Mouse (Mus musculus) forebrain, embryonic 15.5 days (tissue): ENCODE measurements around the gene Hcar1. TPM values are rescaled to one million over a fixed set of nuclear protein-coding genes. Genes with fewer than 3 reads are reported as not detected.

ENCODE experiments used
- ATAC-seq: fragments of 200-750 bp; cut with Nextera tagmentation; replicated peaks from 2 replicates; pipeline ENCODE4 v1.8.0; 2017; ENCODE audit warnings: mild to moderate bottlenecking, moderate TSS enrichment, moderate library complexity
- H3K27ac ChIP-seq: fragments of 300-500 bp; sonication (generic); replicated peaks from 2 replicates; pipeline ENCODE4 v1.5.1; 2015; ENCODE audit warnings: mild to moderate bottlenecking, inconsistent platforms
- H3K27me3 ChIP-seq: fragments of 300-500 bp; sonication (generic); 2 replicates; pipeline ENCODE4 v1.6.1; 2015; ENCODE audit warnings: inconsistent platforms
- H3K36me3 ChIP-seq: fragments of 300-500 bp; sonication (generic); 2 replicates; pipeline ENCODE4 v1.6.1; 2015; ENCODE audit warnings: mild to moderate bottlenecking, inconsistent platforms
- H3K4me1 ChIP-seq: fragments of 300-500 bp; sonication (generic); 2 replicates; pipeline ENCODE4 v1.6.1; 2015; ENCODE audit warnings: inconsistent platforms
- H3K4me2 ChIP-seq: fragments of 300-500 bp; sonication (generic); replicated peaks from 2 replicates; pipeline ENCODE4 v1.6.1; 2015; ENCODE audit warnings: mild to moderate bottlenecking, inconsistent platforms
- H3K4me3 ChIP-seq: fragments of 300-500 bp; sonication (generic); 2 replicates; pipeline ENCODE4 v1.5.1; 2015; ENCODE audit warnings: mild to moderate bottlenecking, inconsistent platforms
- H3K9ac ChIP-seq: fragments of 300-500 bp; sonication (generic); replicated peaks from 2 replicates; pipeline ENCODE4 v1.6.1; 2015; ENCODE audit warnings: mild to moderate bottlenecking, inconsistent platforms
- H3K9me3 ChIP-seq: fragments of 300-500 bp; sonication (generic); 2 replicates; pipeline ENCODE4 v1.6.1; 2016; ENCODE audit warnings: inconsistent platforms
- WGBS: fragments of 180-500 bp; shearing (Covaris S2); methylation state at CpG from one replicate; pipeline ENCODE4 v1.1.7; 2015; ENCODE audit warnings: mixed read lengths; 5-methylcytosine and 5-hydroxymethylcytosine counted together
- polyA plus RNA-seq: library from polyadenylated mRNA; unstranded; fragments of >200 nt; fragmentation: Nextera tagmentation; extraction: Ambion mirVana; gene quantifications from 2 replicates; pipeline ENCODE4 v1.2.1, GENCODE M21; 2015

The Hcar1 gene
- polyA plus RNA-seq, 1 experiment from 2014 or later, result 0.24 TPM

DNA sequence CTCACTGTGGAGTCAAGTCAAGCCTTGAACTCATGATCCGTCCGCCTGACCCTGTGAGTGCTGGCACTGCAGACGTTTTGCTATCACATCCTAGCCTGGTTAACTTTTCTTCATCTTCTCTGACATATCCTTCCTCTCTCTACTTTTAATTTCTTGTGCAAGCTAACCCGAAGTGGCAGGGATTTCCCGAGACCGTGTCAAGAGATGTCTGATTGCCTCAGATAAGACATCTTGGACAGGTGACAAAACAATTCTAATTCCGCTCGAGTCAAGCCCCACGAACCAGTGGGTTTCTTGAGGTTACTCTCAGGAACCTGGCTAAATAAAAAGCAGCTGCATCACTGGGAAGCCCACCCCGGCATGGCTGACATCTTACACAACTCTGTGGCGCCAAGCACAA is 21.0 kb downstream of the Hcar1 start:
- H3K27ac ChIP-seq, result no peak overlapping the region
- WGBS, result 89% methylated on average over 11 of the region's 11 CpGs
- no peak overlapping the region for H3K4me3 ChIP-seq
- no peaks in the 10 kb centered on the region for H3K9me3 ChIP-seq
- no peaks in the 10 kb centered on the region for H3K27me3 ChIP-seq
- no peak overlapping the region for H3K4me2 ChIP-seq
- no peak for ATAC-seq
- H3K9ac ChIP-seq, result no peak overlapping the region
- no peaks in the 10 kb centered on the region for H3K36me3 ChIP-seq
- H3K4me1 ChIP-seq, result no peaks in the 10 kb centered on the region

DNA sequence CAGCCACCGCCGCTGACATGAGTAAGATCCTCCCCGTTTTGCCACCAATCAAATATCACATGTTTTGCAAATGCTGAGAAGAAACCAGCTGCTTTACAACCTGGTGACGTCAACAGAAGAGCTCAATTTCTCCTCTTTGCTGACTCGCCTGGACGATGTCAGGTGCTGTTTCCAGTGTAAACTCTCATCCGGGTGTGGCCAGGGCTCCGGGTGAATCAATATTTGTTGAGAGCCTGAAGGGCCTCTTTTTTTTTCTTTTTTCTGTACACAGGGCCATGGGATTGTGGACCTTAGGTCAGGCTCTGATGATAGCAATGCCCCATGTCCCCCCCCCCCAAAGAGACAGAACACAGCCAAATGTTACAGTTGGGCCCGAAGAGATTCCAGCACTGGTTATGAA is 25.3 kb downstream of the Hcar1 start:
- Histone ChIP-seq H3K4me2 (no peak overlapping the region), H3K36me3 (no peaks in the 10 kb centered on the region), H3K4me1 (no peaks in the 10 kb centered on the region), H3K9ac (no peak overlapping the region), H3K27ac (no peak overlapping the region), H3K9me3 (no peaks in the 10 kb centered on the region), H3K27me3 (no peaks in the 10 kb centered on the region), H3K4me3 (no peak overlapping the region)
- WGBS, result 90% methylated on average over 9 of the region's 9 CpGs
- no peak for ATAC-seq

GRCm38 (mm10) chr5:123853877-123854504 is 25.8 kb downstream of the Hcar1 start:
- H3K4me1 ChIP-seq, result no peaks in the 10 kb centered on the region
- no peaks in the 10 kb centered on the region for H3K9me3 ChIP-seq
- H3K4me3 ChIP-seq, result no peak overlapping the region
- ATAC-seq, result no peak
- 86% methylated on average over 11 of the region's 11 CpGs for WGBS
- no peak overlapping the region for H3K9ac ChIP-seq
- no peaks in the 10 kb centered on the region for H3K36me3 ChIP-seq
- H3K27me3 ChIP-seq, result no peaks in the 10 kb centered on the region
- H3K4me2 ChIP-seq, result no peak overlapping the region
- H3K27ac ChIP-seq, result no peak overlapping the region

DNA sequence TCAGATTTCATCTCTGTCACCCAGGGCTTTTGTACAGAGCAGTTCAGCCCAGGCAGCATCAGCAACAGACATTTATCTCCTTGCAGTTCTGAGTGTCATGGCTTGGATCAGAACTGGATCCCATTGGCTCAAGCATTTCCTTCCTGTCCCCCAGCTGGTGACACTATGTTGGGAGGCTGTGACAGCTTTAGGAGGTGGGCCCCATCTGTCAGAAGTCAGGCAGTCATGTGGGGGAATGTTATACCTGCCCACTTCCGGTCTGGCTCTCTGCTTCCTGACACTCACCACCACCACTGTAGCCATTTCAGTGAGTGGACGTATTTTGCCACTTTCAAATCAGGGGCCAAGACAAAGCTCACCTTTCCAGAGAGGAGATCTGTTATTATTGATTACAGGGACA is 28.4 kb downstream of the Hcar1 start:
- H3K27me3 ChIP-seq, result no peaks in the 10 kb centered on the region
- no peak overlapping the region for H3K4me2 ChIP-seq
- ATAC-seq, result no peak
- H3K4me1 ChIP-seq, result no peaks in the 10 kb centered on the region
- no peak overlapping the region for H3K9ac ChIP-seq
- H3K36me3 ChIP-seq, result no peaks in the 10 kb centered on the region
- no peak overlapping the region for H3K27ac ChIP-seq
- H3K4me3 ChIP-seq, result no peak overlapping the region
- H3K9me3 ChIP-seq, result no peaks in the 10 kb centered on the region
- 84% methylated on average over 2 of the region's 2 CpGs for WGBS

DNA sequence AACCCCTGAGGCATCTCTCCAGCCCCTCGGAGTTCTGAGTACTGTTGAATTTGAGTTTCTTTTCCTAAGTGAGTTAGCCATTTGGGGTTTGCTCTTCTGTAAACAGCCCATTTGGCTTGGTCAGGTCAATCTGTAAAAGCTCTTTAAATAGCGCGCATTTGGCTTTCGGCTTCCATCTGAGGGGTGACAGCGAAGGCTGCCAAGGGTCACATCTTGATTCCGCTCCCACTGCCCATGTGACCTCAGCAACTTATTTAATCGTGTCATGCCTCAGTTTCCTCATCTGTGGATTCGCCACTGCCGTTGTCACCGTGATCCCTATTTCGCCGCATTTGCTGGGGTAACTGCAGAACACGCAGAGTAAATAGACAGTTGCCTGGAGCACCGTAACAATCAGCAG is 35.5 kb downstream of the Hcar1 start:
- Histone ChIP-seq H3K36me3 (no peaks in the 10 kb centered on the region), H3K4me2 (no peak overlapping the region), H3K9me3 (no peaks in the 10 kb centered on the region), H3K27me3 (no peaks in the 10 kb centered on the region), H3K9ac (no peak overlapping the region), H3K27ac (no peak overlapping the region), H3K4me1 (0 out of 2 replicates have a peak, but pooled peaks cover 3% of the 10 kb centered on the region), H3K4me3 (no peak overlapping the region)
- 94% methylated on average over 14 of the region's 14 CpGs for WGBS
- no peak for ATAC-seq

DNA sequence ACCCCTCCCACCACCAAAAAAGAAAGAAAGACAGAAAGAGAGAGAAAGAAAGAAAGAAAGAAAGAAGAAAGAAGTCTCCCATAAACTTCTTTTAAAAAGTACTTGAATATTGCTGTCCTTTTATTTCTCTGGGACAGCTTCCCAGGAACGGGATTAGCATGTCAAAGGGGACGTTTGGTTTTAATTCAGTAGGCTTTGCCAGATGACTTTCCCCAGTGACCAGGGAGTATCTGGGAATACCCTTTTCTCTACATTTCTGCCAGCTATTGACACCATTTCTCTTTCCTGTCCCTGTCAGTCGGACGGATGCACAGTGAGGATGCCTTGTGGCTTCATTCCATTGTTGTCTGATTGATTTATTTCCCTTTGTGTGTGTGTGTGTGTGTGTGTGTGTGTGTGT is 36.0 kb downstream of the Hcar1 start:
- no peaks in the 10 kb centered on the region for H3K9me3 ChIP-seq
- 27% methylated on average over 4 of the region's 4 CpGs for WGBS
- no peak overlapping the region for H3K4me2 ChIP-seq
- no peak overlapping the region for H3K4me3 ChIP-seq
- no peaks in the 10 kb centered on the region for H3K27me3 ChIP-seq
- H3K4me1 ChIP-seq, result 0 out of 2 replicates have a peak, but pooled peaks cover 3% of the 10 kb centered on the region
- H3K36me3 ChIP-seq, result no peaks in the 10 kb centered on the region
- no peak overlapping the region for H3K9ac ChIP-seq
- H3K27ac ChIP-seq, result no peak overlapping the region
- no peak for ATAC-seq

GRCm38 (mm10) chr5:123842935-123843282 is 36.9 kb downstream of the Hcar1 start:
- 73% methylated on average over 3 of the region's 3 CpGs for WGBS
- H3K4me3 ChIP-seq, result no peak overlapping the region
- H3K27me3 ChIP-seq, result no peaks in the 10 kb centered on the region
- no peak overlapping the region for H3K9ac ChIP-seq
- no peaks in the 10 kb centered on the region for H3K36me3 ChIP-seq
- 0 out of 2 replicates have a peak, but pooled peaks cover 3% of the 10 kb centered on the region for H3K4me1 ChIP-seq
- no peak for ATAC-seq
- H3K9me3 ChIP-seq, result no peaks in the 10 kb centered on the region
- H3K4me2 ChIP-seq, result no peak overlapping the region
- no peak overlapping the region for H3K27ac ChIP-seq

- no peak for ATAC-seq
- WGBS, result 63% methylated on average over 11 of the region's 11 CpGs
- Histone ChIP-seq H3K36me3 (no peaks in the 10 kb centered on the region), H3K9me3 (no peaks in the 10 kb centered on the region), H3K4me2 (no peak overlapping the region), H3K27me3 (no peaks in the 10 kb centered on the region), H3K4me3 (no peak overlapping the region), H3K9ac (no peak overlapping the region), H3K4me1 (0 out of 2 replicates have a peak, but pooled peaks cover 3% of the 10 kb centered on the region), H3K27ac (no peak overlapping the region)
Observed at GRCm38 (mm10) chr5:123842221-123842934, 37.4 kb downstream of the Hcar1 start.

DNA sequence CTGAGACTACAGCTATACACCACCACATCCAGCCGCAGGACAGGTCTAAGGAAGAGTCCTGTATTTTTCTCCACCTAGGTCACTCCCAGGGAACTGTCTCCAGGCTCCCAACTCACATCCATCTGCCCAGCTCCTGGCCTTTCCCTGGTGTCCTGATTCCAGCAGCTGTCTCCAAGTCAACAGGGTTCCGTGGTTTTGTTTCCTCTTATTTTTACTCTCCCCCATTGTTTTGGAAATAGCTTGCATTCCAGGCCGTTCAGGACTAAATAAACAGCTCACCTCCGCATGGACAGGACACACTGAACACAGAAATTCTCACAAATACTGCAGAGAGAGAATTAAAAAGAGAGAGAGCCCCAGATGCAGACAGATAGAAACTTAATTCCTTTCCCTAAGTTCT is 42.4 kb downstream of the Hcar1 start:
- Histone ChIP-seq H3K4me1 (no peaks in the 10 kb centered on the region), H3K36me3 (no peaks in the 10 kb centered on the region), H3K4me3 (no peak overlapping the region), H3K9me3 (no peaks in the 10 kb centered on the region), H3K27ac (no peak overlapping the region), H3K4me2 (no peak overlapping the region), H3K27me3 (no peaks in the 10 kb centered on the region), H3K9ac (no peak overlapping the region)
- ATAC-seq, result no peak
- 45% methylated on average over 4 of the region's 4 CpGs for WGBS

DNA sequence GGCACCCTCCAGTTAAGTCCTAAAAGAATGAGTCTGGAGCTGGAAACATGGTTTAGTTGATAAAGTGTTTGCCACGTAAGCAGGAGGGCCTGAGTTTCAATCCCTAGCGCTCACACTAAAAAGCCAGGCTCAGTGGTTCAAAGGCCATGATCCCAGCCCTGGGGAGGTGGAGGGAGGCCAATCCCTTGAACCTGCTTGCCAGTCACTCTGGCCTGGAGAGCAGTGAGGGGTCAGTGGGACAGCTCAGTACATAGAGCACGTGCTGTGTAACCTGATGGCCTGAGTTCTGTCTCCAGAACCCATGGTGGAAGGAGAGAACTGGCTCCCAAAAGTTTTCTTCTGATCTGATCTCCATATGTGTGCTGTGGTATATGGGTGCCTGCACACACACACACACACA is 45.0 kb downstream of the Hcar1 start:
- Histone ChIP-seq H3K27ac (no peak overlapping the region), H3K9ac (no peak overlapping the region), H3K27me3 (no peaks in the 10 kb centered on the region), H3K9me3 (no peaks in the 10 kb centered on the region), H3K4me2 (no peak overlapping the region), H3K36me3 (no peaks in the 10 kb centered on the region), H3K4me3 (no peak overlapping the region), H3K4me1 (no peaks in the 10 kb centered on the region)
- ATAC-seq, result no peak
- WGBS, result 76% methylated on average over 3 of the region's 3 CpGs

DNA sequence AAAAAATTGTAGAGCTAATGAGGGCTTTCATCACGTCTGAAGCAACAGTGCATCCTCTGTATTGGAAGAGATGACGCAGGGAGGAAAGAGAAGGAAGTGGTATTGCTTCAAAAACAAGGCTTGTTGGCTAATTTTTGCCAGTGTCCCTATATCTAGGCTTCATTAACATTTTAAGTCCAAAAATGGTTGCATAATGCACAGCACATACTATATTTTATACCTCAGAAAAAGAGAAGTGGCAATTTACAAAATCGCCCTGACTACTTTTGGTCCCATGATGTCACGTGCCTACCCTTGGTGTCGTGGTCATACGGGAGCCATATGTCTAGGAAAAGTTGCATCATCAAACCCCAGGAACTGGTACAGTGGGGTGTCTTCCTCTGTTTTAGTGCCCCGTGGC is 47.5 kb downstream of the Hcar1 start:
- Histone ChIP-seq H3K27me3 (no peaks in the 10 kb centered on the region), H3K4me2 (no peak overlapping the region), H3K27ac (no peak overlapping the region), H3K4me1 (no peaks in the 10 kb centered on the region), H3K4me3 (no peak overlapping the region), H3K9ac (no peak overlapping the region), H3K9me3 (no peaks in the 10 kb centered on the region), H3K36me3 (no peaks in the 10 kb centered on the region)
- 89% methylated on average over 7 of the region's 7 CpGs for WGBS
- ATAC-seq, result no peak

DNA sequence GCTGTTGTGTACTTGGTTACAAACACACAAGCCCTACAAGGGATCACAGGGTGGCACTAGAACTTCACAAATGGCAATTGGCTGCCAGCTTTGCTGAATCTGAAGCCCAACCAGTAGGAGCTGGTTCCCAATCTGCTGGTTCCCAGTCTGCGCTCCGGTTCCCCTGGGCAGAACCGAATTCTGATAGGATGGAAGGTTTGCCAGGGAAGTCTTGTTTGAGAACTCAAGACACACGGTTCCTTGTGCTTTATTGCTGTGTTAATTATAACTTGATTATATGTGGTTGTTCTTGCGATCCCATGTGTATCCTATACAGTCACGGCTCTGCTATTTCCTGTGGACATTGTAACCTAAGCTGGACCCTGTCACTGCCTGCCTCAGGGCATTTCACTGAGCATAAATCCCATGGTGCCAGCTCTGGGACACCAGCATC is 52.1 kb downstream of the Hcar1 start:
- no peak overlapping the region for H3K4me2 ChIP-seq
- ATAC-seq, result no peak
- H3K4me3 ChIP-seq, result no peak overlapping the region
- no peaks in the 10 kb centered on the region for H3K9me3 ChIP-seq
- WGBS, result 88% methylated on average over 6 of the region's 6 CpGs
- no peaks in the 10 kb centered on the region for H3K36me3 ChIP-seq
- no peak overlapping the region for H3K9ac ChIP-seq
- no peaks in the 10 kb centered on the region for H3K4me1 ChIP-seq
- H3K27me3 ChIP-seq, result no peaks in the 10 kb centered on the region
- no peak overlapping the region for H3K27ac ChIP-seq
